Mouse (Mus musculus) liver, postnatal 0 days (tissue): ENCODE data around the gene Acvr1b.

Experiments
- CTCF ChIP-seq: sonication (generic); IDR thresholded peaks from 2 replicates; pipeline ENCODE4 v1.5.1; 2016; ENCODE audit warnings: antibody characterized with exemption, low read depth
- EP300 ChIP-seq: IDR thresholded peaks from 2 replicates; pipeline ENCODE4 v1.6.1; 2016; ENCODE audit warnings: antibody characterized with exemption, low read depth, mild to moderate bottlenecking

GRCm38 (mm10) chr15:101176284-101176680, 2.4 kb downstream of the Acvr1b start:
- no peak for TF ChIP-seq CTCF
- no peak for TF ChIP-seq EP300
